In the genomic region with DNA sequence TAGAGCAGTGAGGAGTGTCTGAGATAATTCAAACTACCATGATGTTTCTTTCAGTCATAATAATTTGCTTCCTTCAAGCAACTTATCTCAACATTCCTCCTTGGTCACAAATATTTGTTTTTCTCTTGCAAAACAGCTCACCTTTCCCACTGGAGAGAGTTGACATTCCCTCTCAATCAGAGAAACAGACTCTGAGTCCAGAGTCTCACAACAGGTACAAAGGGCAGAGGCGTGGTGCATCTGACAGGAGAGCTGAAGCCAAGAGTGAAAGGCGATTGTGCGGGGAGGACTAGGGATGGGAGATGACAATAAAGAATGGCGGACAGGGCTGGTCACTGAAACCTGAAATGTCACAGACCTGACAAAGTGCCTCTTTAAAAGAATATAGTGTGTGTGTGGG, we compare ENCODE assay signal across 22 mouse cellular contexts. TPM values are rescaled to one million over a fixed set of nuclear protein-coding genes. Genes with fewer than 3 reads are reported as not detected.
A peak's percentile ranks its signal among the peaks of the same experiment; 100 is the strongest.
DNase-seq lines count a peak whose midpoint lies in the region; ATAC-seq and TF ChIP-seq lines count a peak whose summit lies in the region.
"Had no signal": no experiment of that assay in that cellular context is flagged by ENCODE, and none has a peak within 500 bp of the region (broad histone marks: within the 10 kb centered on the region; RNA-seq: fewer than 3 reads in every experiment).

No protein-coding gene starts in this region.

- H3K27me3 ChIP-seq in kidney, adult 2 months (replicated peaks; ENCODE audit: control insufficient read depth, insufficient read depth, low read length) = no peaks in the 10 kb centered on the region
- H3K27me3 ChIP-seq in kidney, embryonic 15.5 days = no peaks in the 10 kb centered on the region
- H3K27me3 ChIP-seq in intestine, postnatal 0 days (replicated peaks; ENCODE audit: control insufficient read depth, insufficient read depth, low read length) = no peaks in the 10 kb centered on the region
- no peaks in the 10 kb centered on the region for H3K27me3 ChIP-seq in stomach, embryonic 16.5 days (ENCODE audit: control insufficient read depth, insufficient read depth, low read length)
- H3K27me3 ChIP-seq in heart, embryonic 11.5 days (ENCODE audit: control insufficient read depth, insufficient read depth, low read length) = no peaks in the 10 kb centered on the region
- H3K27me3 ChIP-seq: embryonic facial prominence, embryonic 15.5 days; forebrain, embryonic 15.5 days; heart, embryonic 13.5 days; hindbrain, embryonic 12.5 days; limb, embryonic 12.5 days; midbrain, embryonic 13.5 days had no signal

- peak; percentile 85 for DNase-seq in kidney, adult 2 months
- peak; percentile 95 for DNase-seq in large intestine, adult 2 months (ENCODE audit: low read depth, low spot score)
- DNase-seq in heart, adult 8-10 months (ENCODE audit: low spot score) = no peak
- DNase-seq: adrenal gland, postnatal 14 days; cerebellum, adult 9-10 months; gastrocnemius, postnatal 10 days; heart, postnatal 14 days; layer of hippocampus, postnatal 36 days; lung, adult 2 months; thymus, postnatal 14 days had no signal

- H3K9me3 ChIP-seq in kidney, embryonic 15.5 days (replicated peaks) = no peaks in the 10 kb centered on the region
- no peaks in the 10 kb centered on the region for H3K9me3 ChIP-seq in intestine, postnatal 0 days (ENCODE audit: control insufficient read depth)
- H3K9me3 ChIP-seq in stomach, embryonic 16.5 days (replicated peaks; ENCODE audit: control insufficient read depth, low read length) = no peaks in the 10 kb centered on the region
- H3K9me3 ChIP-seq in heart, embryonic 11.5 days (replicated peaks; ENCODE audit: control insufficient read depth, low read length) = no peaks in the 10 kb centered on the region
- H3K9me3 ChIP-seq: embryonic facial prominence, embryonic 15.5 days; forebrain, embryonic 15.5 days; heart, embryonic 13.5 days; hindbrain, embryonic 12.5 days; limb, embryonic 12.5 days; midbrain, embryonic 13.5 days had no signal

- H3K4me2 ChIP-seq in kidney, embryonic 15.5 days = no peak overlapping the region
- no peak overlapping the region; the same call in 1 of the 2 replicates for H3K4me2 ChIP-seq in intestine, postnatal 0 days (replicated peaks; ENCODE audit: low read depth)
- no peak overlapping the region for H3K4me2 ChIP-seq in stomach, embryonic 16.5 days (ENCODE audit: low read depth, low read length)
- H3K4me2 ChIP-seq in heart, embryonic 11.5 days = no peak overlapping the region
- H3K4me2 ChIP-seq: embryonic facial prominence, embryonic 15.5 days; forebrain, embryonic 15.5 days; heart, embryonic 13.5 days; hindbrain, embryonic 12.5 days; limb, embryonic 12.5 days; midbrain, embryonic 13.5 days had no signal

- H3K9ac ChIP-seq in kidney, embryonic 15.5 days = no peak overlapping the region
- H3K9ac ChIP-seq in intestine, postnatal 0 days (ENCODE audit: low read depth, low read length) = no peak overlapping the region
- no peak overlapping the region for H3K9ac ChIP-seq in stomach, embryonic 16.5 days (ENCODE audit: low read length)
- no peak overlapping the region for H3K9ac ChIP-seq in heart, embryonic 11.5 days (ENCODE audit: low read depth, low read length)
- H3K9ac ChIP-seq: embryonic facial prominence, embryonic 15.5 days; forebrain, embryonic 15.5 days; heart, embryonic 13.5 days; hindbrain, embryonic 12.5 days; limb, embryonic 12.5 days; midbrain, embryonic 13.5 days had no signal

- no peak overlapping the region for H3K4me3 ChIP-seq in kidney, adult 2 months (ENCODE audit: insufficient read depth, low read depth, low read length)
- H3K4me3 ChIP-seq in kidney, embryonic 15.5 days (replicated peaks) = no peak overlapping the region
- no peak overlapping the region for H3K4me3 ChIP-seq in intestine, postnatal 0 days (ENCODE audit: low read depth, low read length)
- H3K4me3 ChIP-seq in stomach, embryonic 16.5 days (replicated peaks; ENCODE audit: low read length) = no peak overlapping the region
- H3K4me3 ChIP-seq in heart, embryonic 11.5 days (ENCODE audit: low read depth, low read length) = no peak overlapping the region
- H3K4me3 ChIP-seq: embryonic facial prominence, embryonic 15.5 days; forebrain, embryonic 15.5 days; heart, embryonic 13.5 days; hindbrain, embryonic 12.5 days; limb, embryonic 12.5 days; midbrain, embryonic 13.5 days had no signal

- no peak for TF ChIP-seq POLR2A in kidney, adult 2 months (IDR thresholded peaks at IDR 0.05; ENCODE audit: low read depth, low read length)

- H3K4me1 ChIP-seq in kidney, adult 2 months (ENCODE audit: control insufficient read depth, insufficient read depth, low read length) = no peaks in the 10 kb centered on the region; the same call in 1 of the 2 replicates
- no peaks in the 10 kb centered on the region for H3K4me1 ChIP-seq in kidney, embryonic 15.5 days
- peaks cover 7% of the 10 kb centered on the region for H3K4me1 ChIP-seq in intestine, postnatal 0 days (replicated peaks; ENCODE audit: control insufficient read depth, insufficient read depth, low read length)
- H3K4me1 ChIP-seq in stomach, embryonic 16.5 days (ENCODE audit: control insufficient read depth, insufficient read depth, low read length) = no peaks in the 10 kb centered on the region
- H3K4me1 ChIP-seq in heart, embryonic 11.5 days (ENCODE audit: control insufficient read depth, insufficient read depth, low read length) = no peaks in the 10 kb centered on the region; the same call in none of the 2 replicates
- H3K4me1 ChIP-seq: embryonic facial prominence, embryonic 15.5 days; forebrain, embryonic 15.5 days; heart, embryonic 13.5 days; hindbrain, embryonic 12.5 days; limb, embryonic 12.5 days; midbrain, embryonic 13.5 days had no signal

- H3K27ac ChIP-seq in kidney, adult 2 months (ENCODE audit: insufficient read depth, low read depth, low read length) = peak overlapping the region; percentile 60
- H3K27ac ChIP-seq in kidney, embryonic 15.5 days = no peak overlapping the region
- peak overlapping the region; percentile 82 for H3K27ac ChIP-seq in intestine, postnatal 0 days (ENCODE audit: low read depth, low read length)
- no peak overlapping the region for H3K27ac ChIP-seq in stomach, embryonic 16.5 days (ENCODE audit: low read length)
- no peak overlapping the region for H3K27ac ChIP-seq in heart, embryonic 11.5 days (ENCODE audit: low read depth, low read length)
- H3K27ac ChIP-seq: embryonic facial prominence, embryonic 15.5 days; forebrain, embryonic 15.5 days; heart, embryonic 13.5 days; hindbrain, embryonic 12.5 days; limb, embryonic 12.5 days; midbrain, embryonic 13.5 days had no signal

- ATAC-seq in kidney, embryonic 15.5 days (replicated peaks; ENCODE audit: low FRiP score) = no peak
- ATAC-seq in intestine, postnatal 0 days = peak; percentile 86
- peak; percentile 45; the same call in 1 of the 2 replicates for ATAC-seq in stomach, embryonic 16.5 days (ENCODE audit: insufficient read depth, low FRiP score)
- ATAC-seq in megakaryocyte-erythroid progenitor cell, adult 5-6 weeks (replicated peaks; ENCODE audit: low FRiP score, low TSS enrichment, poor library complexity, severe bottlenecking) = no peak
- ATAC-seq in heart, embryonic 11.5 days (replicated peaks; ENCODE audit: insufficient number of reproducible peaks, low FRiP score, low TSS enrichment) = no peak
- ATAC-seq: CD4-positive, CD25-positive, alpha-beta regulatory T cell, adult 4 months; forebrain, embryonic 15.5 days; midbrain, embryonic 13.5 days had no signal

- no peak for TF ChIP-seq CTCF in kidney, adult 2 months (conservative IDR thresholded peaks at IDR 0.05; ENCODE audit: insufficient read depth, insufficient read length, low read depth, low read length)
- TF ChIP-seq CTCF in intestine, postnatal 0 days (IDR thresholded peaks at IDR 0.05; ENCODE audit: low read depth) = no peak

- H3K36me3 ChIP-seq in kidney, adult 2 months (ENCODE audit: control insufficient read depth, insufficient read depth, low read length) = no peaks in the 10 kb centered on the region
- no peaks in the 10 kb centered on the region for H3K36me3 ChIP-seq in kidney, embryonic 15.5 days
- H3K36me3 ChIP-seq in intestine, postnatal 0 days (ENCODE audit: control insufficient read depth, insufficient read depth) = no peaks in the 10 kb centered on the region
- no peaks in the 10 kb centered on the region for H3K36me3 ChIP-seq in stomach, embryonic 16.5 days (ENCODE audit: control insufficient read depth, insufficient read depth, low read length)
- H3K36me3 ChIP-seq in heart, embryonic 11.5 days (ENCODE audit: control insufficient read depth, insufficient read depth, low read length) = no peaks in the 10 kb centered on the region
- H3K36me3 ChIP-seq: embryonic facial prominence, embryonic 15.5 days; forebrain, embryonic 15.5 days; heart, embryonic 13.5 days; hindbrain, embryonic 12.5 days; limb, embryonic 12.5 days; midbrain, embryonic 13.5 days had no signal

- 64% methylated on average over 4 of the region's 4 CpGs for WGBS in kidney, adult 2 months
- WGBS in kidney, embryonic 15.5 days = 88% methylated on average over 4 of the region's 4 CpGs
- 36% methylated on average over 4 of the region's 4 CpGs for WGBS in intestine, postnatal 0 days
- WGBS in large intestine, adult 2 months = 40% methylated on average over 4 of the region's 4 CpGs
- 70% methylated on average over 4 of the region's 4 CpGs for WGBS in stomach, embryonic 16.5 days
- WGBS in heart, embryonic 11.5 days (ENCODE audit: insufficient replicate concordance) = 85% methylated on average over 4 of the region's 4 CpGs

RNA-seq across cellular contexts. Expression of a gene that starts 16.3 kb away (rescaled TPM):
- polyA plus RNA-seq in kidney, adult 2 months (2012; rRNA removed) = 29.4 and 33.3 TPM in 2 replicates
- polyA plus RNA-seq in kidney, embryonic 15.5 days (2015; fragmentation: Nextera tagmentation; extraction: Ambion mirVana) = 12.0 and 12.2 TPM in 2 replicates
- 34.8 and 36.2 TPM in 2 replicates for polyA plus RNA-seq in intestine, postnatal 0 days (2015; fragmentation: Nextera tagmentation; extraction: Ambion mirVana)
- 34.0 and 65.9 TPM in 2 replicates for polyA plus RNA-seq in large intestine, adult 2 months (2012; rRNA removed)
- 13.8 and 15.7 TPM in 2 replicates for polyA plus RNA-seq in stomach, embryonic 16.5 days (2015; fragmentation: Nextera tagmentation; extraction: Ambion mirVana)
- 23.6 and 25.4 TPM in 2 replicates for total RNA-seq in megakaryocyte-erythroid progenitor cell, adult 5-6 weeks (2014; fragmentation: Nextera tagmentation)
- 13.0 and 13.9 TPM in 2 replicates for total RNA-seq in megakaryocyte-erythroid progenitor cell, adult 5-6 weeks (2017)
- 4.9 and 6.1 TPM in 2 replicates for polyA plus RNA-seq in heart, embryonic 11.5 days (2014; fragmentation: Nextera tagmentation; extraction: Ambion mirVana)
- total RNA-seq in heart, adult 8-10 months (2022) = 10 to 100 TPM; 25.5 to 43.7 (median 29.9) TPM

Comparison
In these comparisons a context has a peak if more than half of its experiments do, and no peak if none do; other contexts are left out.
1. H3K27ac ChIP-seq: peak in kidney, adult 2 months (single experiment) and intestine, postnatal 0 days (single experiment); none in kidney, embryonic 15.5 days (single experiment), stomach, embryonic 16.5 days (single experiment) and heart, embryonic 11.5 days (single experiment).
2. ATAC-seq: peak in intestine, postnatal 0 days (single experiment) and stomach, embryonic 16.5 days (single experiment); none in kidney, embryonic 15.5 days (single experiment), megakaryocyte-erythroid progenitor cell, adult 5-6 weeks (single experiment) and heart, embryonic 11.5 days (single experiment).